Mouse (Mus musculus): ENCODE results near the gene Ggnbp2. TPM values are rescaled to one million over a fixed set of nuclear protein-coding genes. Genes with fewer than 3 reads are reported as not detected.
A peak's percentile ranks its signal among the peaks of the same experiment; 100 is the strongest.

Ggnbp2 gene
- polyA plus RNA-seq, 1 experiment from 2014 or later = 69.7 TPM

GRCm38 (mm10) chr11:84818961-84819692 is 51.5 kb downstream of the Ggnbp2 start, which contains the start of gene Mrm1:
Gene Mrm1 (minus strand): TSS chr11:84819515.
- WGBS = under 1% methylated on average over 55 of the region's 55 CpGs
- no peaks in the 10 kb centered on the region for H3K36me3 ChIP-seq (replicated peaks; ENCODE audit: control insufficient read depth, insufficient read depth)
- peak within 1 kb of the TSS; percentile 98 for H3K4me2 ChIP-seq (replicated peaks)

DNA sequence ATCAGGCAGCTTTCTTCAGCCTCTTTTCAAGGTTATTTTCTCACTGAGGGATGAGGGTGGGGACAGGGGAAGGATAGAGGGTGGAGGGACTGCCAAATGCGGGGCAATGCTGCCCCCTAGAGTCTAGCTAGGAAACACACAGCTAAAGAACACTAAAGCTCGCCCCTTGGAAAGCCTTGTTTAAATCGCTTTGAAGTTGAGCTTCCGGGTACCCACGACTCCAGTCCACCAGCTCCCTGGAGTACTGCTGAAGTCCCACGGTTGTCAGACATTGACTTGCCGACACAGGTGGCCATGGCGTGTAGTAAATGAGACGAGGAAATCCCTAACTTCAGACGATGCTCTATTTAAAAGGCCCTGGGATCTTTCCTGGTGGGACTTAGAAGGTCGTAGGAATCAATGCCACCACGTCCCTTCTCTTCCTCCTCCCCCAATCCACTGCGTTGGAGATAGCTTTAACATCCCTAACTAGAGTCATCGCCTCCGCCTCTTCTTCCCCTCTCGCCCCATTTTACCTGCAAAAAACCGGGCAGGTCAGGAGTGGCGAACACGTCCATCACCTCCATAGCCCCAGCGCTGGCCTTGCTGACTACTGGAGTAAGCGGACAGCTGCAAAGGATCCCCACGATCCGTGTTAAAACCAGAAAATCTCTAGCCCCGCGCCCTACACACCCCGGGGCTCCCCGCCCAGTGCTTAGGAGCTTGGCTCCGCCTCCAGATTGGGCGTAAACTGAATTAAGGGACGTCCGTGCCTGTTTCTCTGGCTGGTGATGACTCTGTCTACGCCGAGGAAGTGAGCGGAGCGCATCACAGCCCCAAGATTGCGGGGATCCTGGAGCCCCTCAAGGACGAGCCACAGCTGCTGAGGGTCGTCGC is 52.3 kb downstream of the Ggnbp2 start:
- WGBS = 1% methylated on average over 39 of the region's 39 CpGs
- peak overlapping the region; percentile 70 for H3K9ac ChIP-seq

More at GRCm38 (mm10) chr11:84818961-84819692, 51.5 kb downstream of the Ggnbp2 start, which contains the start of gene Mrm1:
- peak; percentile 84 for DNase-seq (ENCODE audit: low spot score)
- H3K27ac ChIP-seq = 0 out of 2 replicates have a peak within 1 kb of the TSS, but pooled peaks have one; percentile 51
- peak within 1 kb of the TSS; percentile 70 for H3K9ac ChIP-seq
- no peaks in the 10 kb centered on the region for H3K9me3 ChIP-seq (ENCODE audit: control insufficient read depth, low read length)
- H3K4me1 ChIP-seq (replicated peaks; ENCODE audit: control insufficient read depth, insufficient read depth, low read length) = peaks cover 6% of the 10 kb centered on the region; the same call in 1 of the 2 replicates
- ATAC-seq (ENCODE audit: low FRiP score) = peak; percentile 84
- H3K4me3 ChIP-seq (replicated peaks; ENCODE audit: low read length) = peak within 1 kb of the TSS; percentile 73
- no peaks in the 10 kb centered on the region for H3K27me3 ChIP-seq (ENCODE audit: control insufficient read depth, insufficient read depth, low read length)

DNA sequence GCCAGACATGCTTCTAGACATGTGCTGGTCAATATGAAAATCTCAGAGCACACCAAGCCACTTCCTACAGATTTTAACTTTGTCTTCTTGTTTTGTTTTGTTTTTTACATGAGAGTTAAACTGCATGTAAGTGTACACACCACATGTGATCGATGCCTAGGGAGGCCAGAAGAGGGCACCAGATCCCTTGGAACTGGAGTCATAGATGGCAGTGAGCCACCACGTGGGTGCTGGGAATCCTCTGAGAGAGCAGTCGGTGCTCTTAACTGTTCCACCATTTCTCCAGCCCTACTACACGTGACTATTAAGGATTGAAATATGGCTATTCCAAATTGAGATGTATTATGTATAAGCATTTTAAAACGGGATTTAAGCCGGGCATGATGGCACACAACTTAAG is 53.3 kb downstream of the Ggnbp2 start:
- no peak overlapping the region for H3K4me2 ChIP-seq (replicated peaks)
- no peaks in the 10 kb centered on the region for H3K36me3 ChIP-seq (replicated peaks; ENCODE audit: control insufficient read depth, insufficient read depth)
- DNase-seq (ENCODE audit: low spot score) (no peak), ATAC-seq (ENCODE audit: low FRiP score) (no peak)
- no peaks in the 10 kb centered on the region for H3K9me3 ChIP-seq (ENCODE audit: control insufficient read depth, low read length)
- H3K9ac ChIP-seq = no peak overlapping the region
- H3K4me1 ChIP-seq (replicated peaks; ENCODE audit: control insufficient read depth, insufficient read depth, low read length) = peaks cover 6% of the 10 kb centered on the region; the same call in 1 of the 2 replicates
- 85% methylated on average over 6 of the region's 6 CpGs for WGBS
- H3K27me3 ChIP-seq (ENCODE audit: control insufficient read depth, insufficient read depth, low read length) = no peaks in the 10 kb centered on the region
- no peak overlapping the region for H3K27ac ChIP-seq
- no peak overlapping the region for H3K4me3 ChIP-seq (replicated peaks; ENCODE audit: low read length)

More for the DNA sequence above, 52.3 kb downstream of the Ggnbp2 start:
- 0 out of 2 replicates have a peak overlapping the region, but pooled peaks have one; percentile 51 for H3K27ac ChIP-seq
- H3K4me1 ChIP-seq (replicated peaks; ENCODE audit: control insufficient read depth, insufficient read depth, low read length) = peaks cover 6% of the 10 kb centered on the region; the same call in 1 of the 2 replicates
- no peaks in the 10 kb centered on the region for H3K27me3 ChIP-seq (ENCODE audit: control insufficient read depth, insufficient read depth, low read length)
- no peaks in the 10 kb centered on the region for H3K36me3 ChIP-seq (replicated peaks; ENCODE audit: control insufficient read depth, insufficient read depth)
- H3K4me3 ChIP-seq (replicated peaks; ENCODE audit: low read length) = peak overlapping the region; percentile 73
- DNase-seq (ENCODE audit: low spot score) = peak; percentile 80
- ATAC-seq (ENCODE audit: low FRiP score) = peak; percentile 35
- no peaks in the 10 kb centered on the region for H3K9me3 ChIP-seq (ENCODE audit: control insufficient read depth, low read length)
- H3K4me2 ChIP-seq (replicated peaks) = peak overlapping the region; percentile 98

GRCm38 (mm10) chr11:84813724-84814510 is 56.7 kb downstream of the Ggnbp2 start:
- DNase-seq (ENCODE audit: low spot score) (peak; percentile 93), ATAC-seq (ENCODE audit: low FRiP score) (no peak)
- Histone ChIP-seq H3K4me3 (replicated peaks; ENCODE audit: low read length) (no peak overlapping the region), H3K27ac (no peak overlapping the region), H3K27me3 (ENCODE audit: control insufficient read depth, insufficient read depth, low read length) (no peaks in the 10 kb centered on the region), H3K36me3 (replicated peaks; ENCODE audit: control insufficient read depth, insufficient read depth) (no peaks in the 10 kb centered on the region), H3K4me2 (replicated peaks) (no peak overlapping the region), H3K9me3 (ENCODE audit: control insufficient read depth, low read length) (no peaks in the 10 kb centered on the region), H3K4me1 (replicated peaks; ENCODE audit: control insufficient read depth, insufficient read depth, low read length) (peaks cover 6% of the 10 kb centered on the region; the same call in 1 of the 2 replicates), H3K9ac (no peak overlapping the region)
- WGBS = 58% methylated on average over 13 of the region's 13 CpGs

GRCm38 (mm10) chr11:84804373-84804772 is 66.2 kb downstream of the Ggnbp2 start:
- H3K9ac ChIP-seq = no peak overlapping the region
- H3K27me3 ChIP-seq (ENCODE audit: control insufficient read depth, insufficient read depth, low read length) = no peaks in the 10 kb centered on the region
- no peaks in the 10 kb centered on the region for H3K36me3 ChIP-seq (replicated peaks; ENCODE audit: control insufficient read depth, insufficient read depth)
- H3K27ac ChIP-seq = no peak overlapping the region
- no peak for DNase-seq (ENCODE audit: low spot score)
- ATAC-seq (ENCODE audit: low FRiP score) = no peak
- H3K4me3 ChIP-seq (replicated peaks; ENCODE audit: low read length) = no peak overlapping the region
- no peaks in the 10 kb centered on the region for H3K9me3 ChIP-seq (ENCODE audit: control insufficient read depth, low read length)
- WGBS = 93% methylated on average over 4 of the region's 4 CpGs
- H3K4me2 ChIP-seq (replicated peaks) = no peak overlapping the region
- H3K4me1 ChIP-seq (replicated peaks; ENCODE audit: control insufficient read depth, insufficient read depth, low read length) = no peaks in the 10 kb centered on the region

GRCm38 (mm10) chr11:84797627-84798353 is 72.8 kb downstream of the Ggnbp2 start:
- no peaks in the 10 kb centered on the region for H3K36me3 ChIP-seq (replicated peaks; ENCODE audit: control insufficient read depth, insufficient read depth)
- no peak overlapping the region for H3K27ac ChIP-seq
- H3K4me3 ChIP-seq (replicated peaks; ENCODE audit: low read length) = no peak overlapping the region
- H3K4me2 ChIP-seq (replicated peaks) = no peak overlapping the region
- DNase-seq (ENCODE audit: low spot score) (peak; percentile 94), ATAC-seq (ENCODE audit: low FRiP score) (no peak; the same call in 1 of the 2 replicates)
- H3K27me3 ChIP-seq (ENCODE audit: control insufficient read depth, insufficient read depth, low read length) = no peaks in the 10 kb centered on the region
- WGBS = 20% methylated on average over 21 of the region's 21 CpGs
- H3K9me3 ChIP-seq (ENCODE audit: control insufficient read depth, low read length) = no peaks in the 10 kb centered on the region
- H3K4me1 ChIP-seq (replicated peaks; ENCODE audit: control insufficient read depth, insufficient read depth, low read length) = peaks cover 10% of the 10 kb centered on the region
- H3K9ac ChIP-seq = no peak overlapping the region

DNA sequence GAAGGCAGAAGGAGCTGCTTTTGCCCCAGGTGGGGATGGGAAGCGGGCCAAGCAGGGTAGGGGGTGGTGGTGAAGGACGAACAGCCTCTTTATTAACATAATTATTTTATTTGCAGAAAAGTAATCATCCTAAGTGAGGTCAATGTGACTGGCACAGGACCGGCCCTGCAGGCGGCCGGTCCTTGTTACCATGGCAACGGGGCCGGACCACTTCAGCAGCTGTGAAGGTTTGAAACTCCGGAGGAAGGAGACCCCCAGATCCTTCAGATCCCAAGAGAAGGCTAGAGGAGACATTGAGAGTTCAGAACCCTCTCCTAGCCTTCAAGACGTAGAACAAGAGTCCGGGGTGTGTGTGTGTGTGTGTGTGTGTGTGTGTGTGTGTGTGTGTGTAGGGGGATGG is 73.6 kb downstream of the Ggnbp2 start:
- H3K27ac ChIP-seq = no peak overlapping the region
- no peaks in the 10 kb centered on the region for H3K27me3 ChIP-seq (ENCODE audit: control insufficient read depth, insufficient read depth, low read length)
- H3K4me2 ChIP-seq (replicated peaks) = no peak overlapping the region
- H3K4me1 ChIP-seq (replicated peaks; ENCODE audit: control insufficient read depth, insufficient read depth, low read length) = peaks cover 10% of the 10 kb centered on the region
- H3K4me3 ChIP-seq (replicated peaks; ENCODE audit: low read length) = no peak overlapping the region
- WGBS = 20% methylated on average over 10 of the region's 10 CpGs
- ATAC-seq (ENCODE audit: low FRiP score) (no peak), DNase-seq (ENCODE audit: low spot score) (no peak)
- H3K9me3 ChIP-seq (ENCODE audit: control insufficient read depth, low read length) = no peaks in the 10 kb centered on the region
- H3K36me3 ChIP-seq (replicated peaks; ENCODE audit: control insufficient read depth, insufficient read depth) = no peaks in the 10 kb centered on the region
- no peak overlapping the region for H3K9ac ChIP-seq

DNA sequence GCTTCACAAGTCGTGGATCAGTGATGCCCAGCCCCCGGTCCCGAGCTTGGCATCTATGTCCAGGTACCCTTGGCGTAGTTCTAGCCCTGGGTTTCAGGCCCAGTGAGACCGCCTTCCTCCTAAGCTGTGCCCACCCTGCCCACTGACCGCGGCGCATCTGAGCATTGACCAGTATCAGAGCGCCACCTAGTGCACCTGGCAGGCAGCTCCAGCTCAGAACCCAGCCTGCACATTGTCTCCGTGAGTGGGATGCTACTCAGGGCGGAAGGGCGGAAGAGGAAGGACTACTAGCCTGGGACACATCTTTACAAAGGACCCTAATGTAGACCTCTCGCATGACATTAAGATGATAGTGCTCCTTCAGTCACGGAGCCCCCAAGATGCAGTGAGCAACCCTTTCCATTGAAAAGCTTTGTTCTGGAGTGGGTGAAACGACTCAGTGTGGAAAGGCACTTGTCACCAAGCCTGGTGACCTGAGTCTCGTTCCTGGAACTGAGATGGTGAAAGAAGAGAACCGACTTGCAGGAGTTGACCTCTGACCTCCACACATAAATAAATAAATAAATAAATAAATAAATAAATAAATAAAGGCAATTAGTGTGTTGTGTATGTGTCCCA is 76.0 kb downstream of the Ggnbp2 start:
- Histone ChIP-seq H3K9me3 (ENCODE audit: control insufficient read depth, low read length) (no peaks in the 10 kb centered on the region), H3K4me1 (replicated peaks; ENCODE audit: control insufficient read depth, insufficient read depth, low read length) (peaks cover 10% of the 10 kb centered on the region), H3K27ac (peak overlapping the region; percentile 54; the same call in 1 of the 2 replicates), H3K27me3 (ENCODE audit: control insufficient read depth, insufficient read depth, low read length) (no peaks in the 10 kb centered on the region), H3K4me2 (replicated peaks) (peak overlapping the region; percentile 40), H3K9ac (peak overlapping the region; percentile 26; the same call in 1 of the 2 replicates), H3K4me3 (replicated peaks; ENCODE audit: low read length) (no peak overlapping the region; the same call in 1 of the 2 replicates), H3K36me3 (replicated peaks; ENCODE audit: control insufficient read depth, insufficient read depth) (no peaks in the 10 kb centered on the region)
- peak; percentile 92 for DNase-seq (ENCODE audit: low spot score)
- peak; percentile 85 for ATAC-seq (ENCODE audit: low FRiP score)
- 9% methylated on average over 17 of the region's 17 CpGs for WGBS
